Comparison of ENCODE assay signal across 12 mouse cellular contexts in genomic region chr1:23495412-23495811, GRCm38 (mm10).
DNase-seq lines count a peak whose midpoint lies in the region; TF ChIP-seq lines count a peak whose summit lies in the region.
"Had no signal": no experiment of that assay in that cellular context is flagged by ENCODE, and none has a peak within 500 bp of the region (broad histone marks: within the 10 kb centered on the region; RNA-seq: fewer than 3 reads in every experiment).

No protein-coding gene starts in this region.

- intact Hi-C loops in heart, adult 2 months (cut with DNase I): loop anchor here (1.0 to 10.0 kb wide), 2 partner anchors 171 to 341 kb away; no protein-coding TSS in a partner anchor
- intact Hi-C loops in heart, postnatal 14 days (cut with DNase I): loop anchor here (1.0 to 10.0 kb wide), 2 partner anchors 171 to 351 kb away; no protein-coding TSS in a partner anchor

- no peak overlapping the region for H3K27ac ChIP-seq in heart, adult 2 months
- H3K27ac ChIP-seq: macrophage had no signal

- 21% methylated on average over 4 of the region's 4 CpGs for WGBS in heart, adult 2 months

- no peak for TF ChIP-seq POLR2A in heart, adult 2 months (IDR thresholded peaks at IDR 0.05; ENCODE audit: insufficient read depth, low read depth, low read length)

- peak; percentile 76 for TF ChIP-seq CTCF in heart, adult 2 months (IDR thresholded peaks at IDR 0.05)

- H3K9ac ChIP-seq in heart, adult 2 months (ENCODE audit: low read depth, low read length): no peak overlapping the region

- no peaks in the 10 kb centered on the region for H3K27me3 ChIP-seq in heart, adult 2 months (ENCODE audit: control insufficient read depth, insufficient read depth, low read length)

- H3K36me3 ChIP-seq in heart, adult 2 months (ENCODE audit: control insufficient read depth, insufficient read depth, low read length): no peaks in the 10 kb centered on the region
- H3K36me3 ChIP-seq: G1E had no signal

- TF ChIP-seq EP300 in heart, adult 2 months (IDR thresholded peaks at IDR 0.05; ENCODE audit: insufficient read depth, low read depth, low read length): no peak

- no peaks in the 10 kb centered on the region; the same call in 1 of the 2 replicates for H3K4me1 ChIP-seq in heart, adult 2 months (ENCODE audit: control insufficient read depth, insufficient read depth, low read length)

- no peaks in the 10 kb centered on the region for H3K79me2 ChIP-seq in heart, adult 2 months (replicated peaks; ENCODE audit: control insufficient read depth, insufficient read depth, low read length)

- no peak for DNase-seq in heart, adult 2 months
- DNase-seq in heart, postnatal 14 days: no peak
- peak; percentile 21 for DNase-seq in lung, postnatal 25 days (ENCODE audit: low spot score)
- DNase-seq in lung, adult 18-20 months: no peak
- peak; percentile 33 for DNase-seq in c-Kit-positive CD71-positive TER-119-positive erythroid progenitor cells, embryonic 14.5 days (ENCODE audit: low spot score)
- DNase-seq in telencephalon, adult 2 months (ENCODE audit: low read depth, low spot score): peak; percentile 32
- DNase-seq in thymus, postnatal 4 days: no peak
- DNase-seq in adrenal gland, adult 18-20 months (ENCODE audit: low spot score in 2 of 2): no peak
- DNase-seq: cerebellum, adult 11-12 months; heart, postnatal 36 days had no signal

- H3K4me3 ChIP-seq in heart, adult 2 months: no peak overlapping the region

Comparison
In these comparisons a context has a peak if more than half of its experiments do, and no peak if none do; other contexts are left out.
1. DNase-seq: peak in lung, postnatal 25 days (single experiment), c-Kit-positive CD71-positive TER-119-positive erythroid progenitor cells, embryonic 14.5 days (single experiment) and telencephalon, adult 2 months (single experiment); none in heart, adult 2 months (0 of 2), heart, postnatal 14 days (0 of 2), lung, adult 18-20 months (0 of 2), thymus, postnatal 4 days (single experiment) and adrenal gland, adult 18-20 months (0 of 2).